Mouse (Mus musculus) monocyte, adult 2 months (primary cell): ENCODE data around the gene Crhbp.

Experiments used
- DNase-seq, 2 experiments: peaks; one replicate each; pipeline ENCODE4 v3.0.0; 2022; ENCODE audit warnings: low spot score in 2 of 2, low read depth in 1 of 2

Gene Crhbp

GRCm38 (mm10) chr13:95419204-95419749 is 25.4 kb downstream of the Crhbp start:
- DNase-seq: no peak

GRCm38 (mm10) chr13:95418575-95419203 is 26.0 kb downstream of the Crhbp start:
- DNase-seq: no peak

- no peak for DNase-seq
These were observed 32.5 kb downstream of the Crhbp start for GRCm38 (mm10) chr13:95412257-95412656.

- no peak for DNase-seq
These were observed 51.5 kb downstream of the Crhbp start for GRCm38 (mm10) chr13:95393242-95393641.

- DNase-seq: peak in 1 of 2 experiments; percentile 33
These were observed 54.6 kb downstream of the Crhbp start for GRCm38 (mm10) chr13:95389866-95390865.

GRCm38 (mm10) chr13:95388226-95388625 is 56.5 kb downstream of the Crhbp start:
- no peak for DNase-seq

GRCm38 (mm10) chr13:95382418-95382817 is 62.3 kb downstream of the Crhbp start:
- no peak for DNase-seq
